Mouse (Mus musculus) ES-E14 (cell line): ENCODE measurements around the gene Gm10837. TPM values are rescaled to one million over a fixed set of nuclear protein-coding genes. Genes with fewer than 3 reads are reported as not detected.
A peak's percentile ranks its signal among the peaks of the same experiment; 100 is the strongest.

ENCODE experiments used
- DNase-seq: peaks from one replicate; pipeline ENCODE4 v3.0.0-alpha.2; 2013; ENCODE audit warnings: low read depth, low spot score
- H3K27ac ChIP-seq: 2 replicates; pipeline ENCODE4 v1.5.1; 2012; ENCODE audit warnings: low read depth, mild to moderate bottlenecking, low read length, moderate library complexity, mixed read lengths; ENCODE audit not compliant: poor library complexity, insufficient read depth, severe bottlenecking
- H3K36me3 ChIP-seq: 2 replicates; pipeline ENCODE4 v1.6.1; 2012; ENCODE audit warnings: mild to moderate bottlenecking, low read length, moderate library complexity, mixed read lengths; ENCODE audit not compliant: control insufficient read depth, poor library complexity, insufficient read depth, severe bottlenecking
- H3K4me1 ChIP-seq, 2 experiments: fragments of 150-350 bp in 1 of 2; sonication (generic) in 1 of 2; 2 replicates each; pipeline ENCODE4 v1.6.1; 2012; ENCODE audit warnings: low read length in 2 of 2, mild to moderate bottlenecking in 1 of 2, mixed read lengths in 1 of 2; ENCODE audit not compliant: control insufficient read depth in 2 of 2, insufficient read depth in 2 of 2, poor library complexity in 1 of 2
- H3K4me3 ChIP-seq, 2 experiments: fragments of 150-350 bp in 1 of 2; sonication (generic) in 1 of 2; 2 replicates each; pipeline ENCODE4 v1.5.1; 2012; ENCODE audit warnings: low read length in 2 of 2, low read depth in 1 of 2, mild to moderate bottlenecking in 1 of 2, mixed read lengths in 1 of 2; ENCODE audit not compliant: insufficient read depth in 1 of 2, poor library complexity in 1 of 2, severe bottlenecking in 1 of 2
- H3K9ac ChIP-seq: 2 replicates; pipeline ENCODE4 v1.6.1; 2012; ENCODE audit warnings: low read depth, mild to moderate bottlenecking, low read length, mixed read lengths; ENCODE audit not compliant: poor library complexity, insufficient read depth, severe bottlenecking
- H3K9me3 ChIP-seq: fragments of 150-350 bp; sonication (generic); 2 replicates; pipeline ENCODE4 v1.6.1; 2012; ENCODE audit warnings: low read depth, mild to moderate bottlenecking, low read length; ENCODE audit not compliant: control insufficient read depth, insufficient read depth
- CHD2 ChIP-seq: IDR thresholded peaks from 2 replicates; pipeline ENCODE4 v1.6.1; 2014; ENCODE audit warnings: mild to moderate bottlenecking, low read depth, low read length, inconsistent platforms
- HCFC1 ChIP-seq: IDR thresholded peaks from 2 replicates; pipeline ENCODE4 v1.6.1; 2012; ENCODE audit warnings: low read length, inconsistent platforms, borderline replicate concordance; ENCODE audit not compliant: insufficient read depth
- MAFK ChIP-seq: IDR thresholded peaks from 2 replicates; pipeline ENCODE4 v1.6.1; 2014; ENCODE audit warnings: mild to moderate bottlenecking, low read depth, low read length, inconsistent platforms; ENCODE audit not compliant: insufficient read depth
- ZC3H11A ChIP-seq: IDR thresholded peaks from 2 replicates; pipeline ENCODE4 v1.6.1; 2012; ENCODE audit warnings: low read depth, mild to moderate bottlenecking, inconsistent platforms, low read length, borderline replicate concordance
- ZNF384 ChIP-seq: IDR thresholded peaks from 2 replicates; pipeline ENCODE4 v1.6.1; 2012; ENCODE audit warnings: low read depth, low read length, inconsistent platforms
- in situ Hi-C, 2 experiments: fragments of 600-800 bp; cut with MboI; formaldehyde crosslinking; loops; one replicate each; pipeline ENCODE4 v1.15.1; 2025; ENCODE audit warnings: low sequenced_read_pairs in 2 of 2, inconsistent platforms in 1 of 2; ENCODE audit not compliant: unreplicated experiment in 2 of 2
- total RNA-seq: library from RNA; depleted of rRNA; stranded (reverse); fragments of 300-350 nt; gene quantifications from 2 replicates; pipeline ENCODE4 v1.2.3, GENCODE M21; 2012; rRNA removed

Gm10837 gene
- total RNA-seq, 1 experiment: not detected

- in situ Hi-C loops: no loop called here
- H3K4me1 ChIP-seq: no peaks in the 10 kb centered on the region
- no peak for TF ChIP-seq ZNF384
- no peak for TF ChIP-seq HCFC1
- TF ChIP-seq ZC3H11A: no peak
- TF ChIP-seq CHD2: no peak
- no peaks in the 10 kb centered on the region for H3K36me3 ChIP-seq
- no peak overlapping the region for H3K4me3 ChIP-seq
- no peaks in the 10 kb centered on the region for H3K9me3 ChIP-seq
- DNase-seq: no peak
- no peak overlapping the region for H3K27ac ChIP-seq
- no peak overlapping the region for H3K9ac ChIP-seq
These were observed 21.1 kb downstream of the Gm10837 start for GRCm38 (mm10) chr14:122511519-122511918.

- H3K9me3 ChIP-seq: no peaks in the 10 kb centered on the region
- H3K9ac ChIP-seq: no peak overlapping the region
- no peaks in the 10 kb centered on the region for H3K36me3 ChIP-seq
- in situ Hi-C loops: no loop called here
- H3K4me3 ChIP-seq: no peak overlapping the region
- H3K27ac ChIP-seq: no peak overlapping the region
- no peak for DNase-seq
- TF ChIP-seq HCFC1 (no peak), MAFK (no peak), ZNF384 (no peak), ZC3H11A (no peak), CHD2 (no peak)
- no peaks in the 10 kb centered on the region for H3K4me1 ChIP-seq
These were observed 23.2 kb downstream of the Gm10837 start for GRCm38 (mm10) chr14:122513511-122514036.

GRCm38 (mm10) chr14:122528475-122528874, 38.1 kb downstream of the Gm10837 start:
- in situ Hi-C loops: no loop called here
- DNase-seq: no peak
- no peak overlapping the region for H3K4me3 ChIP-seq
- 0 out of 4 replicates have a peak, but pooled peaks cover 0 to under 1% of the 10 kb centered on the region in 2 experiments for H3K4me1 ChIP-seq
- H3K36me3 ChIP-seq: no peaks in the 10 kb centered on the region
- TF ChIP-seq CHD2 (no peak), MAFK (peak; percentile 83)
- no peaks in the 10 kb centered on the region; the same call in 1 of the 2 replicates for H3K9me3 ChIP-seq
- no peak overlapping the region for H3K9ac ChIP-seq
- no peak overlapping the region for H3K27ac ChIP-seq

GRCm38 (mm10) chr14:122534017-122534924, 43.9 kb downstream of the Gm10837 start, which contains the start of gene Pcca:
Gene Pcca (plus strand): TSS chr14:122534324.
- no peak within 1 kb of the TSS for H3K27ac ChIP-seq
- no peaks in the 10 kb centered on the region for H3K36me3 ChIP-seq
- TF ChIP-seq HCFC1: peak; percentile 36; the same call in 1 of the 2 replicates
- TF ChIP-seq ZNF384: no peak
- in situ Hi-C loops: no loop called here
- 0 out of 4 replicates have a peak, but pooled peaks cover 0 to 3% of the 10 kb centered on the region in 2 experiments for H3K4me1 ChIP-seq
- peak within 1 kb of the TSS; percentile 53 for H3K9ac ChIP-seq
- H3K9me3 ChIP-seq: no peaks in the 10 kb centered on the region
- H3K4me3 ChIP-seq: peak within 1 kb of the TSS; percentile 79 to 81
- DNase-seq: peak; percentile 93

- Histone ChIP-seq H3K4me1 (0 out of 4 replicates have a peak, but pooled peaks cover 0 to 3% of the 10 kb centered on the region in 2 experiments), H3K27ac (no peak overlapping the region), H3K9ac (no peak overlapping the region), H3K9me3 (no peaks in the 10 kb centered on the region), H3K4me3 (no peak overlapping the region), H3K36me3 (no peaks in the 10 kb centered on the region)
- TF ChIP-seq CHD2 (no peak), ZNF384 (no peak), MAFK (no peak), HCFC1 (no peak), ZC3H11A (no peak)
- no peak for DNase-seq
- in situ Hi-C loops: no loop called here
These were observed 45.6 kb downstream of the Gm10837 start for GRCm38 (mm10) chr14:122535986-122536385.

Other genes with a start within 250 kb of the Gm10837 start
- 0.21 and 0.31 TPM in 2 replicates for gene Gm5089, start 39.5 kb upstream of the Gm10837 start, total RNA-seq
- 15.2 and 29.7 TPM in 2 replicates for gene Zic5, start 24.9 kb upstream of the Gm10837 start, total RNA-seq
- gene Zic2, start 15.2 kb upstream of the Gm10837 start, total RNA-seq: 17.3 and 22.1 TPM in 2 replicates
- 12.3 and 26.7 TPM in 2 replicates for gene Pcca, start 43.7 kb downstream of the Gm10837 start, total RNA-seq